In the genomic region with DNA sequence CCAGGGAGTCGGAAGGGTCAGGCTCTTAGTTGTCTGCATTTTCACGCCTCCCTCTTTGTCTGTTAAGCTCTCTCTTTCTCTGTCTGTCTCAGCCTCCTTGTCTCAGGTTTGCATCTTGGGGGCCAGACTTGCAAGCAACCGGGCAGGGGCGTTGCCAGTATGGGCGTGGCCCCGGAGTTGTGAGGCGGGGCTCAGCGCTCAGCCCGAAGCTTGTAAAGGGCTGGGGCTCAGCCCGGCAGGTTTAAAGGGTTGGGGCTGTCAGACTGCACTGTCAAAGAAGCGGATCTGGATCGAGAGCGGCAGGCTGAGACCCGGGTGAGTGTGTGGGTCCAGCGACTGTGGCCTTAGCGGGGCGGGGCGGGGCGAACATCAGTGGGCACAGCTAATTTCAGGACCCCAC, we compare ENCODE assay signal across 9 mouse cellular contexts. TPM values are rescaled to one million over a fixed set of nuclear protein-coding genes. Genes with fewer than 3 reads are reported as not detected.
A peak's percentile ranks its signal among the peaks of the same experiment; 100 is the strongest.
DNase-seq lines count a peak whose midpoint lies in the region; ATAC-seq and TF ChIP-seq lines count a peak whose summit lies in the region.
"Had no signal": no experiment of that assay in that cellular context is flagged by ENCODE, and none has a peak within 500 bp of the region (broad histone marks: within the 10 kb centered on the region; RNA-seq: fewer than 3 reads in every experiment).

A gene (plus strand): TSS at position 242 of the 400 bp plus-strand sequence.

- peaks cover 12% of the 10 kb centered on the region for H3K9me3 ChIP-seq in heart, embryonic 13.5 days
- no peaks in the 10 kb centered on the region for H3K9me3 ChIP-seq in heart, embryonic 15.5 days (replicated peaks)
- 0 out of 2 replicates have a peak, but pooled peaks cover 4% of the 10 kb centered on the region for H3K9me3 ChIP-seq in limb, embryonic 14.5 days (ENCODE audit: control insufficient read depth, low read length)
- no peaks in the 10 kb centered on the region; the same call in 1 of the 2 replicates for H3K9me3 ChIP-seq in midbrain, embryonic 16.5 days (replicated peaks; ENCODE audit: control insufficient read depth, low read length, poor library complexity, severe bottlenecking)

- WGBS in heart, embryonic 13.5 days, result 2% methylated on average over 19 of the region's 19 CpGs
- 2% methylated on average over 19 of the region's 19 CpGs for WGBS in heart, embryonic 15.5 days
- 3% methylated on average over 19 of the region's 19 CpGs for WGBS in limb, embryonic 14.5 days
- 1% methylated on average over 19 of the region's 19 CpGs for WGBS in midbrain, embryonic 16.5 days

- H3K27me3 ChIP-seq in heart, embryonic 13.5 days (replicated peaks), result peaks cover 52% of the 10 kb centered on the region
- peaks cover 23% of the 10 kb centered on the region for H3K27me3 ChIP-seq in heart, embryonic 15.5 days
- H3K27me3 ChIP-seq in limb, embryonic 14.5 days (ENCODE audit: control insufficient read depth, insufficient read depth, low read length), result peaks cover 5% of the 10 kb centered on the region; the same call in 1 of the 2 replicates
- peaks cover 3% of the 10 kb centered on the region; the same call in 1 of the 2 replicates for H3K27me3 ChIP-seq in midbrain, embryonic 16.5 days (ENCODE audit: control insufficient read depth, insufficient read depth, low read depth, low read length)

- H3K27ac ChIP-seq in heart, embryonic 13.5 days (replicated peaks), result no peak within 1 kb of the TSS
- H3K27ac ChIP-seq in heart, embryonic 15.5 days, result no peak within 1 kb of the TSS
- H3K27ac ChIP-seq in limb, embryonic 14.5 days (replicated peaks; ENCODE audit: low read depth, low read length), result no peak within 1 kb of the TSS
- no peak within 1 kb of the TSS for H3K27ac ChIP-seq in midbrain, embryonic 16.5 days (ENCODE audit: low read length)

- no peak for TF ChIP-seq POLR2A in limb, embryonic 14.5 days (IDR thresholded peaks at IDR 0.05; ENCODE audit: borderline replicate concordance, extremely low read depth, insufficient read depth, insufficient read length)

- peaks cover 11% of the 10 kb centered on the region for H3K4me1 ChIP-seq in heart, embryonic 13.5 days
- peaks cover 10% of the 10 kb centered on the region for H3K4me1 ChIP-seq in heart, embryonic 15.5 days (replicated peaks)
- H3K4me1 ChIP-seq in limb, embryonic 14.5 days (ENCODE audit: control insufficient read depth, insufficient read depth, low read length), result peaks cover 5% of the 10 kb centered on the region; the same call in 1 of the 2 replicates
- H3K4me1 ChIP-seq in midbrain, embryonic 16.5 days (ENCODE audit: control insufficient read depth, insufficient read depth, low read length), result 0 out of 2 replicates have a peak, but pooled peaks cover 3% of the 10 kb centered on the region

- intact Hi-C loops in heart, postnatal 25 days (cut with DNase I), result no loop called here

- H3K4me3 ChIP-seq in heart, embryonic 13.5 days, result peak within 1 kb of the TSS; percentile 42
- H3K4me3 ChIP-seq in heart, embryonic 15.5 days, result peak within 1 kb of the TSS; percentile 34
- H3K4me3 ChIP-seq in limb, embryonic 14.5 days (replicated peaks; ENCODE audit: low read length), result peak within 1 kb of the TSS; percentile 24
- H3K4me3 ChIP-seq in midbrain, embryonic 16.5 days (ENCODE audit: low read depth, low read length), result peak within 1 kb of the TSS; percentile 32

- H3K9ac ChIP-seq in heart, embryonic 13.5 days, result peak within 1 kb of the TSS; percentile 63
- no peak within 1 kb of the TSS for H3K9ac ChIP-seq in heart, embryonic 15.5 days
- peak within 1 kb of the TSS; percentile 28; the same call in 1 of the 2 replicates for H3K9ac ChIP-seq in limb, embryonic 14.5 days (ENCODE audit: low read depth, low read length, severe bottlenecking)
- H3K9ac ChIP-seq in midbrain, embryonic 16.5 days (ENCODE audit: low read depth, low read length), result peak within 1 kb of the TSS; percentile 52

- H3K36me3 ChIP-seq in heart, embryonic 13.5 days, result no peaks in the 10 kb centered on the region
- no peaks in the 10 kb centered on the region for H3K36me3 ChIP-seq in heart, embryonic 15.5 days
- no peaks in the 10 kb centered on the region for H3K36me3 ChIP-seq in limb, embryonic 14.5 days (ENCODE audit: control insufficient read depth, insufficient read depth, low read length)
- no peaks in the 10 kb centered on the region for H3K36me3 ChIP-seq in midbrain, embryonic 16.5 days (ENCODE audit: control insufficient read depth, insufficient read depth, low read length)

- ATAC-seq in heart, embryonic 13.5 days (ENCODE audit: extremely low read depth, insufficient number of reproducible peaks, low FRiP score, low TSS enrichment), result 0 out of 2 replicates have a peak, but pooled peaks have one; percentile 19
- ATAC-seq in heart, embryonic 15.5 days (replicated peaks; ENCODE audit: insufficient number of reproducible peaks, insufficient read depth, low FRiP score, low read depth), result no peak; the same call in 1 of the 2 replicates
- no peak for ATAC-seq in limb, embryonic 14.5 days (ENCODE audit: low FRiP score, low read depth)
- ATAC-seq in midbrain, embryonic 16.5 days, result no peak

- no peak for DNase-seq in heart, postnatal 25 days (ENCODE audit: low spot score)
- peak; percentile 47 for DNase-seq in c-Kit-positive CD71-positive TER-119-positive erythroid progenitor cells, embryonic 14.5 days (ENCODE audit: low spot score)
- peak; percentile 48 for DNase-seq in limb, embryonic 14.5 days (ENCODE audit: low spot score)
- peak; percentile 68 for DNase-seq in urinary bladder, postnatal 14 days (ENCODE audit: low spot score)
- DNase-seq in layer of hippocampus, adult 18-20 months (ENCODE audit: low spot score in 2 of 2), result no peak

- peak within 1 kb of the TSS; percentile 70 for H3K4me2 ChIP-seq in heart, embryonic 13.5 days
- H3K4me2 ChIP-seq in heart, embryonic 15.5 days, result peak within 1 kb of the TSS; percentile 64
- H3K4me2 ChIP-seq in limb, embryonic 14.5 days (replicated peaks; ENCODE audit: low read depth, low read length, severe bottlenecking), result peak within 1 kb of the TSS; percentile 51
- H3K4me2 ChIP-seq in midbrain, embryonic 16.5 days (ENCODE audit: low read length), result peak within 1 kb of the TSS; percentile 61

RNA-seq across cellular contexts. Expression of the gene that starts here (rescaled TPM):
- 0.15 and 0.38 TPM in 2 replicates for polyA plus RNA-seq in heart, embryonic 13.5 days (2015; fragmentation: Nextera tagmentation; extraction: Ambion mirVana)
- total RNA-seq in heart, postnatal 25 days (2021), result under 1 TPM in 1 of 2 experiments, not detected in 1; 0.18 TPM
- 0.49 and 0.58 TPM in 2 replicates for polyA plus RNA-seq in heart, embryonic 15.5 days (2015; fragmentation: Nextera tagmentation; extraction: Ambion mirVana)
- polyA plus RNA-seq in limb, embryonic 14.5 days (2012; rRNA removed), result 5.3 and 5.5 TPM in 2 replicates
- 11.3 and 14.0 TPM in 2 replicates for polyA plus RNA-seq in limb, embryonic 14.5 days (2014; fragmentation: Nextera tagmentation; extraction: Ambion mirVana)
- 1.2 and 1.3 TPM in 2 replicates for polyA plus RNA-seq in midbrain, embryonic 16.5 days (2015; fragmentation: Nextera tagmentation; extraction: Ambion mirVana)
- under 1 TPM in 1 of 2 experiments, not detected in 1; 0.20 TPM for total RNA-seq in layer of hippocampus, adult 18-20 months (2021)
- total RNA-seq: neutrophil, adult 5-6 weeks had no signal

Comparison
In these comparisons a context has a peak if more than half of its experiments do, and no peak if none do; other contexts are left out.
1. Peak in ATAC-seq, H3K4me3 ChIP-seq, H3K9ac ChIP-seq and H3K4me2 ChIP-seq in heart, embryonic 13.5 days; RNA of the gene not detected or under 1 TPM.
2. DNase-seq: peak in c-Kit-positive CD71-positive TER-119-positive erythroid progenitor cells, embryonic 14.5 days (single experiment), limb, embryonic 14.5 days (single experiment) and urinary bladder, postnatal 14 days (single experiment); none in heart, postnatal 25 days (single experiment) and layer of hippocampus, adult 18-20 months (0 of 2).
3. Peak in every context shown above with its lines, with median percentiles within 50 percentile points of each other: H3K4me2 ChIP-seq and H3K4me3 ChIP-seq.